Mouse (Mus musculus) erythroblast, embryonic 14.5 days (primary cell): ENCODE measurements around the gene Calhm1.

Experiments
- GATA1 ChIP-seq: IDR thresholded peaks from 2 replicates; pipeline ENCODE4 v1.6.1; 2012; ENCODE audit warnings: low read length, inconsistent platforms, mixed read lengths
- TAL1 ChIP-seq: IDR thresholded peaks from 3 replicates; pipeline ENCODE4 v1.6.1; 2012; ENCODE audit warnings: low read length, inconsistent platforms, mixed read lengths

- TF ChIP-seq GATA1 = no peak
- TF ChIP-seq TAL1 = no peak
Observed at GRCm38 (mm10) chr19:47174515-47174914, 30.5 kb upstream of the Calhm1 start.
